Mouse (Mus musculus) urinary bladder, adult 2 months (tissue): ENCODE results near the gene D730048I06Rik. TPM values are rescaled to one million over a fixed set of nuclear protein-coding genes. Genes with fewer than 3 reads are reported as not detected.
"Not testable (repeated sequence)": the region's sequence is repeated elsewhere in the genome, so short reads cannot be mapped to it uniquely, and the experiment has no call there.

Experiments
- DNase-seq: peaks from one replicate; pipeline ENCODE4 v3.0.0; 2022; ENCODE audit warnings: low spot score
- polyA plus RNA-seq: library from polyadenylated mRNA; depleted of rRNA; stranded (reverse); fragments of >200 nt; gene quantifications from 2 replicates; pipeline ENCODE4 v1.2.3, GENCODE M21; 2012; rRNA removed

D730048I06Rik gene
- polyA plus RNA-seq, result not detected in 2 replicates

DNA sequence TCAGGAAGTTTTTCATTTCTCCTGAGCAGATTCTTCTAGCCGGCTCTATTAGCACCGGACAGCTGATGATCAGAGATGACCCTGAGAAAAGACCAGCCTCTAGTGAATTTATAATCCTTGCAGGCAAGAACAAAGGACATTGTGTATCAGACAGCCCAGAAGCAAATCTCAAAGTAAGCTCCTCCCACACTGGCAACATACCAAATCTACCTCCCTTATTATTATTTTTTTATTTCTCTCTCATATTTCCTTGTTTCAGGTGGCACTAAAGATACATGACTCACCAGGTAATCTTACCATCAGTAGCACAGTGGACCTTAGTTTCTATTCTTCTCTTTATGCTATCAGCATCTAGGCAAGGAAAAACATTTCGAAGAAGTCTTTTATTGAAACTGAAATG, at the start of gene D730048I06Rik, which contains the start of gene Gm27235:
Gene D730048I06Rik, minus strand, starts transcription at position 112 of the 400 bp plus-strand sequence.
Gene Gm27235, minus strand, starts transcription at position 101 of the 400 bp plus-strand sequence.
- DNase-seq, result no peak

DNA sequence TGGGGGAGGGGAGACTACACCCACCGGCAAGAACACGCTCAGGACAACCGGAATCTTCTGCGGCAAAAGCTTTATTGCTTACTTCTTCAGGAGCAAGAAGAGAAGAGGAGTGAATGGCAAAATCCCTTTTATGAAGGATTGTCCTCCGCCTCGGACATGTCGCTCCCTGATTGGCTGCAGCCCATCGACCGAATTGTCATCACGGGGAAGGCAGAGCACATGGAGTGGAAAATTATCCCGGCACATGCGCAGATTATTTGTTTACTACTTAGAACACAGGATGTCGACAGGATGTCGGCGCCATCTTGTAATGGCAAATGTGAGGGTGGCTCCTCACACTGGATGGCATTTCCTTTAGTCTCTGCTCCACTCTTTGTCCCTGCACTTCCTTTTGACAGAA, 28.0 kb upstream of the D730048I06Rik start:
- not testable (repeated sequence) for DNase-seq

DNA sequence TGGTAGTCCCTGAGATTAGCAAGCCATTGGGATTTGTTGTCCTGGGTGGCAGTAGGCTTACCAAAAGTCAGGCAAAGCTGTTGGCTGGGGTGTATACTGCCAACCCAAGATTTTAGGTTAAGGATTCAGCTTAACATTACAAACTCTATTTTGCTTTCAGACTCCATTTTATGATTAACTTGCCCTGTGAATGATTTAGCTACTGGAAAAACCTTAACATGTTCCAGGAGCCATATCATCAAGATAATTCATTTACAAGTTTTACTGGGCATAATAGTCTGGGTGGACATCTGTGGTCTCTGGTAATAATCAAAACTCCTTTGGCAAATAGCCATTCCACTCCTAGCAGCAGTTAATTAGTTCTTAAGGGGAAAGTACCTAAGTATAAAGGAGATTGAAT, 8.2 kb upstream of the D730048I06Rik start:
- DNase-seq, result no peak

DNA sequence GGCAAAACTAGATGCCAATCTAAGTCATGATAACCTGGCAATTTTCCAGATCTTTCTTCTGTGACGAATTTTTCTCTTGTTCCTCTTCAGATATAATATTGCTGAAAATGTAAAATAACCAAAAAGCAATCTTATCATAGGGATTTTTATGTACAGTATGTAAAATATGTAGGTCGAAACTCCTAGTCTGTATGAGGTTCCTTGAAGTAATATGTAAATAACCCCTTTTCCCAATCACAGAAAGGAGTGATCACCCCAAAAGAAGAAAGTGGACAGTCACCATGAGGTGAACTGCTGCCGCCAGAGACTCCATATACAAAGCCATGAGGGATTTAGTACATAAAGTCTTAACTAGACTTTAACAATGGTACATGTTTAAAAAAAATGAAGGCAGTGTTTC, 11.9 kb downstream of the D730048I06Rik start, which contains the start of gene Gm17727:
Gene Gm17727, minus strand, starts transcription at position 101 of the 400 bp plus-strand sequence.
- no peak for DNase-seq

DNA sequence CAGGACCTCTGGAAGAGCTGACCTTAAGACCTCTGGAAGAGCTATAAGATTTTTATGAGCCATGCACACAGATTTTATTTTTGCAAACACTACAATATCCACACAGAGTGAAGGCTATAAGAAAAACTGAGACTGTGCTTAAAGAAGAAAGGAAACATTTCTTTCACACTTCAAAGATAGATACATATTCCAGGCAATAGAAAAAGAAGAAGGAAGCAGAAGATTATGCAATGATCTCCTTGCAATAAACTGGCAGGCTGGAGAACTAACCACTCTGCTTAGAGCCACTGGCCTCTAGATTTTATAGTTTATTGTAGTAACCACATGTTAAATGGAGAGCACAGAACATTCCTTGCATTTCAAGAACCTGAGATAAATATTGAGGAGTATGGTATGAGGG, 33.1 kb downstream of the D730048I06Rik start:
- no peak for DNase-seq

DNA sequence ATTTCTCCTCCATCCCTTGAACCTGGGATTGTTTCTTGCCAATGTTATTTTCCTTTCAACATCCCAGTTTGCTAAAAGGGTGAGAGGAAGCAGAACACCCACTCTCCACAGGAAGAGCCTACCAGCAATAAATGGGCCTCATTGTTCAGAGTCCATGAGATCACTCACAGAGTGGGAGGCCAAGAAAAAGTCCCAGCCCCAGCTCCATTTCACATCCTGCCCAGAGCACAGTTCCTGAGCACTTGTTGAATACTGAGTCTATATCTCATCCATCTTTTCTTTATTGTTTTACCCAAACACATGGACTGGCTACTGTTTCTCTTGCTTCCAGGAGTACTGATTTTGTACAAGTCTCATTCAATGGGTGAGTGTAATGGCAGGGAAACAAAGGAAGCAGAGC, 49.2 kb downstream of the D730048I06Rik start, which contains the start of gene Gm17677:
Gene Gm17677, plus strand, starts transcription at position 301 of the 400 bp plus-strand sequence.
- DNase-seq, result no peak

Other genes starting within 250 kb of the D730048I06Rik start
- 0.03 TPM in 1 of 2 replicates, not detected in the other for gene Ddx25, start 231.6 kb downstream of the D730048I06Rik start, polyA plus RNA-seq
- gene Pus3, start 231.5 kb downstream of the D730048I06Rik start, polyA plus RNA-seq, result 10.8 and 13.5 TPM in 2 replicates
- gene Pate2, start 219.8 kb downstream of the D730048I06Rik start, polyA plus RNA-seq, result 0.18 and 0.25 TPM in 2 replicates
- 2.8 and 2.9 TPM in 2 replicates for gene Hyls1, start 219.7 kb downstream of the D730048I06Rik start, polyA plus RNA-seq
- not detected in 2 replicates for gene Pate4, start 178.2 kb downstream of the D730048I06Rik start, polyA plus RNA-seq
- gene Pate3, start 141.9 kb downstream of the D730048I06Rik start, polyA plus RNA-seq, result not detected in 2 replicates
- gene Pate1, start 102.7 kb downstream of the D730048I06Rik start, polyA plus RNA-seq, result not detected in 2 replicates
- gene Gm17677, start 49.1 kb downstream of the D730048I06Rik start, polyA plus RNA-seq, result not detected in 2 replicates
- gene Gm17727, start 12.0 kb downstream of the D730048I06Rik start, polyA plus RNA-seq, result not detected in 2 replicates
- gene Gm27235, start within 50 bp of the D730048I06Rik start, polyA plus RNA-seq, result not detected in 2 replicates
- not detected in 2 replicates for gene 9230110F15Rik, start 54.0 kb upstream of the D730048I06Rik start, polyA plus RNA-seq
- not detected in 2 replicates for gene 9230113P08Rik, start 118.3 kb upstream of the D730048I06Rik start, polyA plus RNA-seq